28 mouse cellular contexts compared by ENCODE assay signal in the genomic region with DNA sequence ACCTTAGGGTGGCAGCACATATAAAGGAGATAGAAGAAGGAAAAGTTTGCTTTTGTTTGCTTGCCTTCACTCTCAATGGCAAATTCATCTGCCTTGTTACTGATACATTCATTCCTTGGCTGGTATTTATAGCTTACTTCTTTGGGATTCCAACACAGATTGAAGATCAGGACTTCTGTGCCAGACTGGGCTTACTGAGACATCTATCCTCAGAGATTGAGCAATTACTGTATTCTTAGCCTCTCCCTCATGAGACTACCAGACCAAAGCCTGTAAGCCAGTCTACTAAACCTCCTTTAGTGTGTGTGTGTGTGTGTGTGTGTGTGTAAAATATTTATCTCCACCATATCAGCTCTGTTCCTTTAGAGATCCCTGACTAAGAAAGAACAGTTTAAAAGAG.
A peak's percentile ranks its signal among the peaks of the same experiment; 100 is the strongest.
DNase-seq lines count a peak whose midpoint lies in the region; ATAC-seq and TF ChIP-seq lines count a peak whose summit lies in the region.
"Had no signal": no experiment of that assay in that cellular context is flagged by ENCODE, and none has a peak within 500 bp of the region (broad histone marks: within the 10 kb centered on the region; RNA-seq: fewer than 3 reads in every experiment).

No protein-coding gene starts in this region.

- H3K4me1 ChIP-seq in lung, postnatal 0 days (ENCODE audit: insufficient read depth, low read depth, low read length): no peaks in the 10 kb centered on the region
- H3K4me1 ChIP-seq: forebrain, embryonic 13.5 days had no signal

- H3K27me3 ChIP-seq in lung, postnatal 0 days (replicated peaks; ENCODE audit: insufficient read depth, low read length): no peaks in the 10 kb centered on the region
- H3K27me3 ChIP-seq: embryonic facial prominence, embryonic 13.5 days; forebrain, embryonic 13.5 days; heart, embryonic 13.5 days; Patski had no signal

- H3K9me3 ChIP-seq in lung, postnatal 0 days (ENCODE audit: low read length): no peaks in the 10 kb centered on the region
- H3K9me3 ChIP-seq: embryonic facial prominence, embryonic 10.5 days; embryonic facial prominence, embryonic 13.5 days; forebrain, embryonic 10.5 days; forebrain, embryonic 13.5 days; heart, embryonic 10.5 days; heart, embryonic 13.5 days had no signal

- H3K27ac ChIP-seq in lung, postnatal 0 days (ENCODE audit: low read length): no peak overlapping the region
- H3K27ac ChIP-seq: embryonic facial prominence, embryonic 10.5 days; embryonic facial prominence, embryonic 13.5 days; forebrain, embryonic 10.5 days; forebrain, embryonic 13.5 days; heart, adult 2 months; heart, embryonic 10.5 days; heart, embryonic 13.5 days; hindbrain, embryonic 14.5 days; hindbrain, postnatal 0 days had no signal

- ATAC-seq in lung, postnatal 0 days: no peak
- ATAC-seq in frontal cortex, adult (ENCODE audit: low TSS enrichment): no peak
- ATAC-seq: forebrain, embryonic 13.5 days; hindbrain, postnatal 0 days; intestine, embryonic 16.5 days; Patski had no signal

- TF ChIP-seq CTCF in lung, postnatal 0 days (IDR thresholded peaks at IDR 0.05): no peak

- H3K4me2 ChIP-seq in lung, postnatal 0 days (replicated peaks; ENCODE audit: low read depth, low read length): no peak overlapping the region
- H3K4me2 ChIP-seq: embryonic facial prominence, embryonic 13.5 days; forebrain, embryonic 13.5 days; heart, embryonic 13.5 days; hindbrain, embryonic 14.5 days had no signal

- H3K9ac ChIP-seq in lung, postnatal 0 days (replicated peaks; ENCODE audit: low read depth): no peak overlapping the region
- H3K9ac ChIP-seq: embryonic facial prominence, embryonic 13.5 days; forebrain, embryonic 13.5 days; heart, embryonic 13.5 days; hindbrain, embryonic 14.5 days had no signal

- peak; percentile 27 for DNase-seq in lung, postnatal 0 days (ENCODE audit: low spot score)
- no peak for DNase-seq in lung, adult 18-20 months
- peak; percentile 47 for DNase-seq in adipocyte (ENCODE audit: low spot score)
- peak; percentile 77 for DNase-seq in skeletal muscle tissue, adult 2 months (ENCODE audit: low read depth, low spot score)
- DNase-seq in layer of hippocampus, adult 18-20 months (ENCODE audit: low spot score in 2 of 2): no peak
- DNase-seq: adrenal gland, adult 2 months; adrenal gland, postnatal 14 days; cerebellum, adult 11 months; cerebellum, adult 2 months; cerebellum, adult 9-11 months; cerebellum, postnatal 25 days; embryo, embryonic 11 days; gastrocnemius, postnatal 14 days; heart, adult 2 months; heart, postnatal 14 days; heart, postnatal 4 days had no signal

- no peak overlapping the region for H3K4me3 ChIP-seq in lung, postnatal 0 days (ENCODE audit: low read depth, low read length)
- H3K4me3 ChIP-seq: embryonic facial prominence, embryonic 10.5 days; embryonic facial prominence, embryonic 13.5 days; erythroblast, embryonic 14.5 days; forebrain, embryonic 10.5 days; forebrain, embryonic 13.5 days; heart, adult 2 months; heart, embryonic 10.5 days; heart, embryonic 13.5 days had no signal

- TF ChIP-seq EP300 in lung, postnatal 0 days (IDR thresholded peaks at IDR 0.05): no peak

- no peaks in the 10 kb centered on the region for H3K36me3 ChIP-seq in lung, postnatal 0 days (ENCODE audit: insufficient read depth, low read length)

Comparison
In these comparisons a context has a peak if more than half of its experiments do, and no peak if none do; other contexts are left out.
1. DNase-seq: peak in lung, postnatal 0 days (single experiment), adipocyte (single experiment) and skeletal muscle tissue, adult 2 months (single experiment); none in lung, adult 18-20 months (0 of 2) and layer of hippocampus, adult 18-20 months (0 of 2).